Mouse (Mus musculus): ENCODE data around the gene Slc17a7.

Slc17a7 gene

GRCm38 (mm10) chr7:45204380-45205143, 40.8 kb downstream of the Slc17a7 start, which contains the start of gene Ccdc155:
TSS of gene Ccdc155 (minus strand) at chr7:45204892.
- peak; percentile 100 for DNase-seq (ENCODE audit: low spot score)

DNA sequence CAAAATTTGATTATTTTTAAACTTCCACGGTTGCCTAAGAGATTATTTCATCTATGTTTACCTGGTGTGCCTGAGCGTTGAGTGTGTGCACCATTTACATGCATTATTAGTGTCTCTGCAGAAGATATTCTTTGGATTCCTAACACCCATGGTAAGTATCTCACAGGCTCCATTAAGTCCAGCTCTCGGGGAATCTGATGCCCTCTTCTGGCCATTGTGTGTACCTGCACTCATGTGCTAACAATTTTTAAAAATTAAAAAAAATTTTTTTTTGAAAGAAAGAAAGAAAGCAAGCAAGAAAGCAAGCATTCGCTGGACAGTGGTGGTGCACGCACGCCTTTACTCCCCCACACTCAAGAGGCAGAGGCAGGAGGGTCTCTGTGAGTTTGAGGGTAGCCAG, 44.5 kb downstream of the Slc17a7 start:
- no peak for DNase-seq (ENCODE audit: low spot score)

GRCm38 (mm10) chr7:45211070-45211469, 47.3 kb downstream of the Slc17a7 start:
- DNase-seq (ENCODE audit: low spot score) = no peak

DNA sequence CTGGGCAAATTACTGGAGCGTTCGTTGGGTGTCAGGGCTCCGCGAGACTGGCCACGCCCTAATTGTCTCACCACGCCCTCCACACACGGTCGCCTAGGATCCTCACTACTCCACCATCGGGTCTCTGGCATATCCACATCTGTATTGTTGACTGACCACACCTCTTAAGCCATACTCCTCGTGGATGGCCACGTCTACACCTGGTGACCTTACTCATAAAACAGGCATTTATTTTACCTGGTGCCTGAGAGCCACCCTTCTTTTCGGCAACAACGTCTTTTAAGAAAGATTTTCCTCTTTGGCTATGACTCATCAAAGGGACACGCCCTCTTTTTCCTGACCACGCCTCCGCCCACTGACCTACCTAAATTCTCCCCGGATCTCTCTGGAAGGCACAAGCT, 48.1 kb downstream of the Slc17a7 start, which contains the start of gene Dkkl1:
TSS of gene Dkkl1 (minus strand) at position 297 of the 401 bp plus-strand sequence.
- peak; percentile 29 for DNase-seq (ENCODE audit: low spot score)

GRCm38 (mm10) chr7:45212356-45212755, 48.6 kb downstream of the Slc17a7 start:
- DNase-seq (ENCODE audit: low spot score) = no peak

GRCm38 (mm10) chr7:45213708-45214107, 50.0 kb downstream of the Slc17a7 start:
- no peak for DNase-seq (ENCODE audit: low spot score)

DNA sequence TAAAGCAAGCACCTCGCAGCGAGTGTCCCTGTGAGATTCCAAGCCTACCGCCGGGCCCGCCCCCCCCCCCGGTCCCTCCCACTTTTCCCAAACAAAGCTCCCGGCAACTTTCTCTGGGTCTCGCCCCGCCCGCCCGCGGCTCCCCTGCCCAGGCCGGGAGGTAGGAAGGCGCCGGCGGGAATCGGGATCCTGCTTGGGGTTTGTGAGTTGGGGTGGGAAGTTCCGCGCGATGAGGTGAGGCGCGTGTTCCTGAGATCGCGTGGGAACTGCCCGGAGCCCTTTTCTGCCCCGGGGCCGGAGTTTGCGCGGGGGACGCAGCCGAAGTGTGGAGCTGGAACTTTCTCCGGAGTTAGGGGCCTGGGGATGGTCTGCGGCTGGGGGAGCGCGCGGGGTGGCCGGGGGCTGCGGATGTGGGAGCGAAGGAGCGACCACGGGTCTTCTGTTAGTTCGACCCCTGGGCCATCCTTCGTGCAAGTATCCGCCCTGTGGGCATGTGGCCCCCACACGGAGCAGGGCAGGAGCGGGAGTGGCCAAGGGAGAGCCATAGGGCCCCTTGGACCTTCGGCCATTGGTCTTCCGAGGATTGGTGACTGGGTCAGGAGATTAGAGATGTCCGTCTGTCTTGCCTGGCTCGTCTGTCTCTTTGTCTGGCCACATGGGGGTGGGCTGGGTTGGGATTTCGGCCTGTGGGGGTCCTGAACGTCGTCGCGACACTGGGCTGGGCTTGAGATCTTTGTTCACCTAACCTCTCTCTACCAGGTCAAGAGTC, 52.1 kb downstream of the Slc17a7 start, which contains the start of gene Tead2:
TSS of gene Tead2 (plus strand) at position 81 of the 769 bp plus-strand sequence.
- DNase-seq (ENCODE audit: low spot score) = peak; percentile 76

DNA sequence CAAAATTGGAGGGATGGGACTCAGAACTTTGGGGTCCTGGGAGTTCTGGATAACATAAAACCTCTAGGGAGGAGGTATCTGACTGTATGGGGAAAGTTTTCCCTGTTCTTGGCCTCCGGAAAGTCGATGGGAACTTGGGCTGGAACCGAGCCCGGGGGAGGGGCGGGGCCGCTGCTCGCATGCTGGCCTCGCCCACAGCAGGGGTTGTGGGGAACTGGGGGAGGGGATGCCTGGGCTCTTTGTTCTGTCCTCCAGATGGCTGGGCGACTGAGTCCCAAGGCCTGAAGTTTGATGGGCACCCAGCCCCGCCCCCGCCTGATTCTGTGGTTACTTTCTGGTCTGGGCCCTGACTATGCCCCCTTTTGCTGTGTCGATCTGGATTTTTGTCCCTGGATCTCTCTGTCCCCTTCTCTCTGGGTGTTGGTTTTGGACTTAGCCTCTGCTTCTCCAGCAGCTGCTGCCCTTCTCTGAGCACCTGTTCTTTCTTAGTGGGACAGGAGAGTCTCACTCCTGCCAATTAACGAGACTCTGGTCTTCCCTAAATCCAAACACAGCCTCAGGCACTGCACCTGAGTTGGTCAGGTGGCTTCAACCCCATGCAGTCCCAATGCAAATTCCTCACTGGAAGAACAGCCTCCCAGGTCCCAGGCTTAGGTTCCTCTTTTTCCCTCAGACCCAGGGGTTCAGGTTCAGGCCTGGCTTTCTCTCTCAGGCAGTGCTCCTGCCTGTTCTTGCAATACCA, 52.9 kb downstream of the Slc17a7 start:
- DNase-seq (ENCODE audit: low spot score) = peak; percentile 90

- no peak for DNase-seq (ENCODE audit: low spot score)
Measured at GRCm38 (mm10) chr7:45221680-45222079, 57.9 kb downstream of the Slc17a7 start.

- DNase-seq (ENCODE audit: low spot score) = no peak
Measured at GRCm38 (mm10) chr7:45224826-45225225, 61.1 kb downstream of the Slc17a7 start.

All from embryo, embryonic 10 days (tissue).